Mouse (Mus musculus): ENCODE results near the gene Atmin.
A peak's percentile ranks its signal among the peaks of the same experiment; 100 is the strongest.

The Atmin gene

DNA sequence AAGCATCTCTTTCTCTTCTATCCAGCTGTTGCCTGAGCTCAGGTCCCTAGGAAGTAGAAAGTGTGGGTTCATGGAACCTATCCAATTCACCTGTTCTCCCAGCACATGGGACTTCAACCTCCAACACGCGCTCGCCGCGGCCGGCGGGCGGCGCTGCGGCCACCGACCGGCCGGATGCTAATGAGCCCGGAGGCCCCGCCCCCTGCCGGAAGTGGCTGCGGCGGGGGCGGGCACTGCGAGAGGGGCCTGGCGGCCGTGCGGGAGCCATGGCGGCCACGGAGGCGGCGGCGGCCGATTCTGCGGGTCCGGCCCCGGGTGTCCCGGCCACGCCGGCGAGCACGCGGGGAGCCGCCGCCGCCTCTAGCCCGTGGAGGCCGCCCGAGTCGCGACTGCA, at the start of gene Atmin:
TSS of gene Atmin (plus strand) at position 233 of the 394 bp plus-strand sequence.
- peak; percentile 89 to 95 for DNase-seq (ENCODE audit: inconsistent age in 2 of 2, low spot score in 1 of 2)

DNA sequence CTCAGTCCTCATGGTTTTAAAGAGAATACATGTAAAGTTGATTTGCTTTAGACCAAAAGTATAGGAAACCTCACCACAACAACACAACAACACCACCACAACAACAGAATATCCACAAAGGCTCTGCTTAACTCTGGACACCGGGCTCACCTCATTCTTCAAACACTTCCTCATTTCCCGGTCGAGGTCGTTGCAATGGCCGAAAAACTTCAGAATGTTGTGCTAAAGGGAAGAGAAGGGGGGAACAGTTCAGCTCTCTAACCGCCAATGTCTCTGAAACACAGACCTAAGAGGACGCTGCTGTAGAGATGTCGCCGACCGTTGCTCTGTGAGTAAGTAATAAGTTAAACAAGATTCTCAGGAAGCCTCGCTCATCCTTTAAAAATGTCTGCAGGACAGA, 49.3 kb upstream of the Atmin start:
- DNase-seq (ENCODE audit: inconsistent age in 2 of 2, low spot score in 1 of 2), result no peak

DNA sequence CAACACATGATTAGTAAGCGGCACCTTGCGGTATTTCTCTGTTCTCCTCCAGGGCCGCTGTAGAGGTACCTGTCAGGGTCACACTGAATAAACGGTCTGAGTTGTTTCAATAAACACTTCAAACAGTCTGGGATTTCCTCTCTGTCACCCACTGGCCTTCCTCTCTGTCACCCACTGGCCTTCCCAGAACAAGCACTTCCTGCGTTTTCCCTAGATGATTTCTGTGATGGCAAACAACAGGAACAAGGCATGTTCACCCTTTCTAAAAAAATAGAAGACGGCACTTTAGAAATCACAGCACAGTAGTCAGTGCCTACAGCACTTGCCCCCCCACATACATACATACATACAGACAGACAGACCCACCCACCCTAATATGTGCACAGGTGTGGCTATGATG, 47.7 kb upstream of the Atmin start:
- DNase-seq (ENCODE audit: inconsistent age in 2 of 2, low spot score in 1 of 2), result no peak

DNA sequence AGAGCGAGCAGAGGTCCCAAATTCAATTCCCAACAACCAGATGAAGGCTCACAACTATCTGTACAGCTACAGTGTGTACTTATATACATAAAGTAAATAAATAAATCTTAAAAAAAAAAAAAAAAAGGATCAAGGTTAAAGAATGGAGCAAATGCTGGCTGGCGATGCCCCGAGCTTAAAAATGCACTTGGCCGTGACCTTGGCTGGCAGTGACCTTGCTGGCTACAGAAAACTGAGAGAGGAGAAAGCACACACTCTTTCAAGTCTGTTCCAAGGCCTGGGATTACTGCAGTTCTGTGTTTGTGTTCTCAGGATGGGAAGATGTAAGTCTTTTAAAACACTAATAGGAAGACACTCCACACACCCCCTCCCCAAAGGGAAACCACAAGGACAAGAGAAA, 38.5 kb upstream of the Atmin start:
- peak; percentile 73 to 85 for DNase-seq (ENCODE audit: inconsistent age in 2 of 2, low spot score in 1 of 2)

DNA sequence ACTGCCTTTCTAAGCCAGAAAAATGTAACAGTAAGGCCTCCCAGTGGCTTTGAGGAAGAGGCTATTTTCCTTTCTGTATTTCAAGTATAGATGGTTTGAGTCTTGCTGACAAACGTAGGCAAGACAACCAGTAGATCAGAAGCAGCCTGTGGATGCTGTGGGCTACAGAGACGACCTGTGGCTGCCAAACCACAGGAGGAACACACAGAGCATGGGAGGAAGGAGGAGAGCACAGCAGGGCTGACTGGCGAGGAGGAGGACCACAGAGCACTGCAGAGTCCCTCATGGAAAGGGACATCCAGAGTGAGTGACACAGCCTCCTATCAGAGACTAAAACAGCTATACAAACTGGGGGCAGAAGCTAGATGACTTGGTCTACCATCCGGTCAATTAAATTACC, 37.9 kb upstream of the Atmin start:
- no peak for DNase-seq (ENCODE audit: inconsistent age in 2 of 2, low spot score in 1 of 2)

DNA sequence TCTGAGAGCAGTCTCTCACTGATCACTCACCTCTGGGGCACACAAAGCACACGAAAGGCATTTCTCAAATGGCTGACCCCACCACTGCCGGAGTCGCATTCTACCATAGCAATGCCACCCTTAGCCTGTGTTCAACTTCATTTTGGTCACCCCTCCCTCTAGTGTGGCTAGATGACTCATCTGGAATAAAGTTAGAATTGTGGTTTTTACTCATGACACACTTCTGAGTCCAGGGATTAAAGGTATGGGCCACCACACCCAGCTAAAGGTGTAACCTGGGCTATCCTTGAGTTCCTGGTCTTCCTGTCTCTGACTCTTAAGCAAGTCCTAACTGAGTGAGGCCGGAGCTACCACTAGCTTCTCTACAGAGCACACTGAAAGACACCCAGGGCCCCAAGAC, 37.4 kb upstream of the Atmin start:
- DNase-seq (ENCODE audit: inconsistent age in 2 of 2, low spot score in 1 of 2), result no peak

DNA sequence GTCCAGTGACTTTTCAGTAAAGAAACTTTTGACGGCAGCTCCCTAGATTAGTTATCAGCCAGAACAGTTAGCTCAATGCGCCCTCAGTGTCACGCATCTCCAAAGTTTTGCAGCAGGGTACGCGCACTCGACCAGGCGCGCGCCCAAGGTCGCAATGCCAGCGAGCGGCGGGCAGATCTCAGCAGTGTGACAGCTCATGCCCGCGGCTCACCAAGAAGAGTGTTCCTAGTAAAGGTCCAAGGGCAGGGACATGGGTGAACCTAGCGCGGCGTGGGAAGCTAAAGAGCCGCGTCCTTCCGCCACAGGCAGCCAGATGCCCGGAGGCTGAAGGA, 22.2 kb upstream of the Atmin start:
- DNase-seq (ENCODE audit: inconsistent age in 2 of 2, low spot score in 1 of 2), result peak in 1 of 2 experiments; percentile 86

DNA sequence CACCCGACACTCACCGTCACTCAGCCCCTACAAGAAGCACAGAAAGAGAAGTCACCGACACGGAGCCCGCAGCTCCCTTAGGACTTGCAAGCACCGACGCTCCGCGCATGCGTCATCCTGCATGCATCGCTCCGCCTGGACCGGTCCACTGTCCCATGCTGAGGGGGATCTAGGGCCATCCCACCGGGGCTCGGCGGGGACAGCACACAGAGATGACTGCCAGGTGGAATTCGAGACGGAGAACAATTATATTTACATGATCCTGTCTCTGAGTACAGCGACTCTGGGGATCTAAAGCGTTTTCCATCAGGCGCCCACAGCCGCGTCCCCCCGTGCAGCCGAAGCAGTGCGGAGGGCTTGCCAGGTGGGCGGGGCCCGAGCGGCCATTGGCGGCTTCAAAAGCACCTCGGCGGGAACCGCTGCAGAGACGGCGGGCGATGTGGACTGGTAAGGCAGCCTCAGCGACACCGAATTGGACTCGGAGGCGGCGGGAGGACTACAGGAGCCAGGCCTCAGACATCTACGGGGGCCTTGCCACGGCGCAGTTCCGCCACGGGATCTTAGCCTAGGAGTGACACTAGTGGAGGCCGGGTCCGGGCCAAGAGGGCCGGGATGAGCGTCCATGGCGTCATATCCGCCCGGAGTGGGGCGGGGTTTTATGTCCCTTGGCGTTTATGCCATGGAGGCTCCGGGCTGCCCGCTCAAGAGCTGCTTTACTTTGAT, 21.7 kb upstream of the Atmin start, which contains the start of the genes Cmc2 and Cenpn:
TSS of gene Cmc2 (minus strand) at position 119 of the 723 bp plus-strand sequence.
TSS of gene Cenpn (plus strand) at position 394 of the 723 bp plus-strand sequence.
- DNase-seq (ENCODE audit: inconsistent age in 2 of 2, low spot score in 1 of 2), result peak; percentile 94 to 98

DNA sequence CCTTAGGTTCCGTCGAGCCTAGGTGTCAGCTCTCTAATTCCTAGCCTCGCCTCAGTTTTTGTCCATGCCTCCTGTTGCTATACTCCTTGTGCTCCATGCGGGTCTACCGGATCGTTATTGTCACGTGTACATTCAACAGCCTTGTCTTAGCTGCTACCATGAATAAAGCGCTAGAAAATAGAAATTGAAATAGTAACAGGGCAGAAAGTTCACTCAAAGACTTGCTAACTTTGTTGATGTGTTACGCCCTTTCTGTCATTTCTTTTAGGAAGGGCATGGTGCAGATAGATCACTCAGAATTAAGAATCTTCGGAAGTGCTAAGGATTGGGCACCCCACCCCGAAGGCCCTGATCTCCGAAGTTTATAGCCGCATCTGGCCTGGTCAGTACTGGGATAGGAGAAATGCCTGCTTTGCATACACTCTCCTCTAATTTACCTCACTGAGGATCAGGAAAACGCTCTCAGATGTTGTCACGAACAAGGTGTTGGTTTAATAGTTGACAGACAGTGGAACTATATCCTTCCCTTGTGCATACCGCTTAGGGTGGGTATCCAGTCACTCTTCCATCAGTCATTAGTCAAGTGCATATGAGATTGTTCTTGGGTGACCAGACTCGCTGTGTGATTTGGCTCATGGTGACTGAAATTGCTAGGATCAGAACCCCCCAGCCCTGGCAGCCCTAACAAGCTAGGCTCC, 21.0 kb upstream of the Atmin start:
- peak in 1 of 2 experiments; percentile 54 for DNase-seq (ENCODE audit: inconsistent age in 2 of 2, low spot score in 1 of 2)

DNA sequence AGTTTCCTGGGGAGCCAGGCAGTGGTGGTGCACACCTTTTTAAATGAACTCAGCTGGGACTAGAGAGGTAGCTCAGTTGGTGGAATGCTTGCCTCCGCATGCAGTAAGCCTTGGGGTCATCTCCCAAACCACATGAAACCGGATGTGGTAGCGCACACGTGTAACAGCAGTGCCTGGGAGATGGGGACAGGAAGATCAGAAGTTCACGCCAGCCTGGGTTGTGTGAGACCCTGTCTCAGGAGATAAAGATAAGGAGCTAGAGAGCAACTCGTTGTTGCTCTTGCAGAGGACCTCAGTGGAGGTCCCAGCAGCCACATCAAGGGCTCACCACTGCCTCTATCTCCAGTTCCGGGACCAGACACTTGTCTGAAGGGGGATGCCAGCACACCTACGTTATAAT, 19.7 kb upstream of the Atmin start:
- DNase-seq (ENCODE audit: inconsistent age in 2 of 2, low spot score in 1 of 2), result no peak

DNA sequence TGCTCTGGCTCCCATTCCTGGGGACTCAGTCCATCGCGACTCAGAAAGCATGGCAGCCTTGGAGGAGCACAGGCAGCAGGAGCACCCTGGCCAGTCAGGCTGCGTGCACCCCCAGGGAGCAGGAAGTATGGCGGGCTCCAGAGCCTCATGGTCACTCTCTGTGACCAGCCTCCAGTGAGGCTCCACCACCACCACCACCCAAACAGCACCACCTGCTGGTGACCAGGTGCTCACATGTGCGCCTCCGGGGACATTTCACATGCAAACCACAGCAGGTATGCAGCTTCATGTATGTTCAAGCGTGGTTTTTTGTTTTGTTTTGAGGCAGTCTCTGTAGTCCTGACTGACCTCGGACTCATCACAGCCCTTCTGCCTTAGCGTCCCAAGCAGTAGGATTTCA, 15.3 kb upstream of the Atmin start:
- DNase-seq (ENCODE audit: inconsistent age in 2 of 2, low spot score in 1 of 2), result peak; percentile 60 to 74

DNA sequence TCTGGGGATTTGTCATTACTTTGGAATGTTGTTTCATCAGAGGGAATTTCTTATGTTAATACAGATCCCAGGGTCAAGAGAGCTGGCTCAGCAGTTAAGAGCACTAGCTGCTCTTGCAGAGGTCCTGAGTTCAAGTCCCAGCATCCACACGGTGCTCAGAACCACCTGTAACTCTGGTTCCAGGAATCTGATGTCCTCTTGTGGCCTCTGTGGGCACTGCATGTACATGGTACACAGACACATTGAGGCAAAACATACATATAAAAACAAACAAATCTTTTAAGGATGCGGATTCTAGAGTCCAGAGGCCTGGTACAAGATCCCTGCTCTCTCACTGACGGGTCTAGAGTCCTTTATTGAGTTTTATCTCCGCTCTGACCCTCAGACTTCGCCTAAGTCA, 14.6 kb upstream of the Atmin start:
- DNase-seq (ENCODE audit: inconsistent age in 2 of 2, low spot score in 1 of 2), result no peak

DNA sequence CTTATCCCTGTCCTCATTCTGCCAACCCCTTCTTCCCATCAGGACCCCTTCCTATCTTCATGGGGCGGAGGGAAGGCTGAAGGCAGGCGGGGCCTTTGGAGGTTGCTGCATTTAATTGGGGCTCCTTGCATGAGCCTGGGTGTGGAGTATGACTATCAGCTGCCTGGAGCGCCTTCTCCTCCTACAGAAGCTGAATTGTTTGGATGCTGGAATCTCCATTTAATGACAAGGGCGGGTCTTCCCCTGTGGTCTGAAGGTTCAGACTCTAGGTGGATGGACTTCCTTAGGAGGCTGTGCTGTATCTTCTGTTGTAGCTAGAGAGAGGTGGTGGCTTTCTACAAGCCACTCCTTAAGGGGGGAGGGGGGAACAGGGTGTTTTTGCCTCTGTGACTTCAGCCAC, 8.2 kb upstream of the Atmin start:
- no peak for DNase-seq (ENCODE audit: inconsistent age in 2 of 2, low spot score in 1 of 2)

DNA sequence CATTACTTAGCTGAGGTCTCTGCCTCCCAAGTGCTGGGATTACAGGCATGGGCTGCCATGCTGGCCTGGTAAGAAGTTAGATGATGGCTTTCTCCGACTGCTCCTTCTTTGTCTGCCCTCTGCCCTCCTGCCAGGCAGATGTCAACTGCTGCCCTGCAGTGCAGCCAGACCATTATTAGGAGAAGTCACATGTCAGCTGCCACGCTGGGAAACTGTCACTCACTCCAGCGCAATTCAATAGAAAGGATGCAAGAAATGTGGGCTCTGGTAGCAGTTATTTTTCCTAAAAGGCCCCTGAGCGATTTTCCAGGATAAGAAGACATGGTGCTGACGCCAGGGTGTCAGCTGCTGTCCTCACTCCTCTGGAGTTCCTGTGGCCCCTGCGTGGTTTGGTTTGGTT, 7.7 kb upstream of the Atmin start:
- DNase-seq (ENCODE audit: inconsistent age in 2 of 2, low spot score in 1 of 2), result no peak

DNA sequence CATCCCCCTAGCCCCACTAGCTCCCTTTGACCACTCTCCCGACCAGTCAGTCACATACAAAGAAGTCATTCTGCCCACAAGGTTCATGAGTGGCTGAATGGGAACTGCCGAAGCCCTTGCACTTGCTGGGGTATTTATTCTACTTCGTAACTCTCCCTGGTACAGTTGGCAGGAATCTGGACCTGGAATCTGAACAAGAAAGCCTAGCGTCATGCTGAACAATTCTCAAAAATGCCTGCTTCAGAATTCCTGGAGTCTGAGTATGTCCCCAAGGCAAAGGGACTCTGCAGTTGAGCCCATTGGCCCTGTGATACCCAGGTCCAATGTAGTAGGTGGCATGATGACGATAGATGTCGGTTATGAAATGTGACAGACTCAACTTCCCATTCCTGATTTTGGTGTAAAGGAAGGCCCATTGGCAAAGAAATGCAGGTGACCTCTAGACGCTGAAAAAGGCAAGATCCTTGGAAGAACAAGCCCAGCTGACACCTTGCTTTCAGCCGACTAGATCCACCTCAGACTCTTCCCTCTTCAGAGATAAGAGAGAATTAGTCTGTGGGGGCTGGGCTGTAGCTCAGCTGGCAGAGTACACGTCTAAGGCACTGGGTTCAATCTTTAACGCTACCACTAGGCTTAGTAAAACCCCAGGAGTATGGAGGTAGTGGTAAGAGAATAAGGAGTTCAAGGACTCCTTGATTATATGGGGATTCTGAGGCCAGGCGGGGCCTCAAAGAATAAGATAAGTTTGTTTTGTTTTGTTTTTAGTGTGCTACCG, 722 bp upstream of the Atmin start:
- DNase-seq (ENCODE audit: inconsistent age in 2 of 2, low spot score in 1 of 2), result peak in 1 of 2 experiments; percentile 32

DNA sequence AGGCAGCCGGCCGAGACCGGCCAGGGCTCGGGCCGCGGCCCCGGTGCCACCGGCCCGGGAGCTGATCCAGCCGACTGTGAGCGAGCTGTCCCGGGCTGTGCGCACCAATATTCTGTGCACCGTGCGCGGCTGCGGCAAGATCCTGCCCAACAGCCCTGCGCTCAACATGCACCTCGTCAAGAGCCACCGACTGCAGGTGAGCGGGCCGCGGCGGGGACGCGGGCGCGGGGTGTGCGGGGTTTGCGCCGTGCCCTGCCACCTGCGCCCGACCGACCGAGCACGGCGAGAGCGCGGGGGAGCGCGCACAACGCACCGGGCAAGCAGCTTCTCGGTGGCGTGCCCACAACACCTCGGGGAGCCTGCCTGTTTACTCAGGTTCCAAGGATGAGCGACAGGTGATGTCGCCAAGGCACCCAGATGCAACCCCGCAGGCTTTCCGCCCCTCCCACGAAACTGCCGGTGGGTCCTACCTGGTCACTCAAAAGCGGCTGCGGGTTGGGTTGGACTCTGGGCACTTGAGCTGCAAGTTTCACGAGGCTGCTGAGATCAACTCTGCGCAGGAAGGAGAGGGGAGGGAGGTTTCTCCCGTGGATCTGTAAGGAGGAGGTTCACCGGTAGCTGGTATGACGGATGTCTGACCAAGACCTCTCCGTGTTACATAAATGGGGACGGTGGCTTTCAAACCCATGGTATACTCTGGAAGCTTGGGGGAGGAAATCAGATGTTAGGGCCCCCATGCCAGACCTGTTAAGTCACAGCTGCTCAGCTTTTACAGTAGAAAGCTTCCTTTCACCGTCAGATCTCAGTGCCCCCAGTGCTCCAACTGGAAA, 577 bp downstream of the Atmin start:
- peak; percentile 54 to 82 for DNase-seq (ENCODE audit: inconsistent age in 2 of 2, low spot score in 1 of 2)

DNA sequence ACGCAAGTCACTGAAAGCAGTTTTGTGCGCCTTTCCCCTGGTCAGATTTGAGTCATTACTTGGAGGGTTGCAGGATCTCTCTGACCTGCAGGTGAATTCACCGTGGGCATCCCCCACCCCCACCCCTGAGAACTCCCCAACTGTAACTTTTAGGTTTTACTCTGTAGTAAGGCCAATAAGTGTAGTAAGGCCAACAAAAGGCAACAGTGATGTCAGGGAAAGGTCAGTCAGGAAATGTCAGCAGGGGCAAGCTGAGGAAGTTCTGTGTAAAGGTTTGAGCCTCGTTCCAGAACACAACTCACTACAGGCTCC, 1.1 kb downstream of the Atmin start:
- DNase-seq (ENCODE audit: inconsistent age in 2 of 2, low spot score in 1 of 2), result no peak

DNA sequence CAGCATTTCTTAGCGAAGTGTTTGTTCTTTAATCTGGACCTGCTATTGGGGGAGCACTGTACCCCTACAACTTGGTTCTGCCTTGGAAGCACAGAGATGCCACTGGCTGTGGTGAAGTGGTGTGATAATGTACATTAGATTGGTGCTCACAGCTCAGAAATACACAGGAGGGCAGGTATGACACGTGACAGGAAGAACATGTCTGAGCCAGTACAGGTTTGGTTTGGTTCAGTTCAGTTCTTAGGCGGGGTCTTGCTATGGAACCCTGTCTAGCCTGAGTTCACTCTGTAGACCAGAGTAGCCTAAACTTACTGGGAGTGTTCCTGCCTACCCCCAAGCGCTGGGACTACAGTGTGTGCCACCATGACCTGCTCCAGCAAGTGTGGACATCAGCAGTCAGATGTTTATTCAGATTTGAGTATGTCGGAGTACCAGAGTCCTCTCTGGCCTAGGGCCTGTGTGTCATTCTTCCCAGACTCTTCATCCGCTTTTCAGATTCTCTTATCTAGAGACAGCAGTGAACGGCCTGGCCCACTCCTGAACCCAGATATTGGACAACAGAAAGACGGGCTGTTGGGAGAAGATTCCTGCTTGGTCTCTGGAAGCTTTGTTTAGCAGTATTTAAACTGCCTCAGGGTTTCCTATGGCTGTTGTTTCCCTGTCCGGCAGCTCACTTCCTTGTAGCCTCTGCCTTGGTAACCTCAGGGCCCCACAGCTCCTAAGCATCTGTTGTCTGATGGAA, 2.1 kb downstream of the Atmin start:
- no peak for DNase-seq (ENCODE audit: inconsistent age in 2 of 2, low spot score in 1 of 2)

DNA sequence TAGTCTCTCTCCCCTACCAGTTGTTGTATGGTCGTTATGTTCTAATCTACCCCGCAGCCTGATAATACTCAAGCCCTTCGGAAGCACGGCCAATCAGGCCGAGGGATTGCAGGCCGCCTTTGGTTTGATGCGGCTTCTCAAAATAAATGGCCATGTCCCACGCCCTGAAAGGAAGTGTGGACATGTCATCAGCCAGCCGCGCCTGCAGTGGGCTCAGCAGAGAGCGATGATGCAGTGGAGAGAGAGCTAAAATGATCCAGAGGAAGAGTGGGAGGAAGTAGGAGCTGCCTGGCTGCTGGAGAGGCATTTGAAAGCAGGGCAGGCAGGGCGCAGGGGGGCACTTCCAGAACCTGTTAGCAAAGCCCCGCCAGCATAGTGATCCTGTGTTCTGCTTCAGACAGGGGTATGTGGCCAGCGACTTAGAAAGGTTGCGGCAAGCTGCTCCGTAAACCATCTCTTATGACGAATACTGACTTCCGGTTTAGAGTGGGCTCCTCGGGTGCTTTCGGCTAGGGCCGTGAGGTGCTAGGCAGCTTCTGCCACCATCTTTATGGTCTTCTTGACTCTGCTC, 3.2 kb downstream of the Atmin start:
- DNase-seq (ENCODE audit: inconsistent age in 2 of 2, low spot score in 1 of 2), result peak in 1 of 2 experiments; percentile 51

DNA sequence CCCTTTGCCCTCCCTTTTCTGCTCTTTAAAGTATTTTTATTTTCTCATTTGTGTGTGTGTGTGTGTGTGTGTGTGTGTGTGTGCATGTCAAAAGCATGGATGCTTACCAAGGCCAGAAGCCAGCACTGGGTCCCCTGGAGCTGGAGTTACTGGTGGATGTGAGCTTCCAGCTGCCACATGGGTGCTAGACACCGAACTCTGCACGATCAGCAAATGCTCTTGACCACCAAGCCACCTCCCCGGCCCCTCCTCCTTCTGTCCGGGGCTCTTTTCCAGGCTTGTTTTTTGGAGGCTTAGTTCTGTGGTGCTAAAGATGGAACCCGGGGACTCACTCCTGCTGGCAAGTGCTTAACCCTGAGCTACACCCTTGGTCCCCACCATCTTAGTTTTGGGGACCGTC, 3.7 kb downstream of the Atmin start:
- DNase-seq (ENCODE audit: inconsistent age in 2 of 2, low spot score in 1 of 2), result no peak

Data from adrenal gland, adult (tissue).